Mouse (Mus musculus): ENCODE data around the gene Epb41l2.

Gene Epb41l2

DNA sequence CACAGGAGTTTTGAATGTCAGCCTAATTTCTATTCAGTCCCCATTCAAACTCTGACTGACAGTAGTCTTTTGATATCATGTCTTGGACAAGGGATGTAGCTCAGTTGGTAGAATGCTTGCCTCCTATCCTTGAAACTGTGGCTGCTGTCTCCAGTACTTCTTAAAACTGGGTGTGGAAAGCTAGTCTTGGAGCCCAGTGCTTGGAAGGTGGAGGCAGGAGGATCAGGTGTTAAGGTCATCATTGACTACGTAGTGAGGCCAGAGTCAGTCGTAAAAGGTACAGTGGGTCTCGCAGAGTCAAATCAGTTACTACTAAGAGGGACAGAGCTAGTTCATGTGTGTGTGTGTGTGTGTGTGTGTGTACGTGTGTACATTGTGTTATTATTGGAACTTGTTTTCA is 39.4 kb downstream of the Epb41l2 start:
- no peak for DNase-seq (ENCODE audit: low spot score in 2 of 2)

DNA sequence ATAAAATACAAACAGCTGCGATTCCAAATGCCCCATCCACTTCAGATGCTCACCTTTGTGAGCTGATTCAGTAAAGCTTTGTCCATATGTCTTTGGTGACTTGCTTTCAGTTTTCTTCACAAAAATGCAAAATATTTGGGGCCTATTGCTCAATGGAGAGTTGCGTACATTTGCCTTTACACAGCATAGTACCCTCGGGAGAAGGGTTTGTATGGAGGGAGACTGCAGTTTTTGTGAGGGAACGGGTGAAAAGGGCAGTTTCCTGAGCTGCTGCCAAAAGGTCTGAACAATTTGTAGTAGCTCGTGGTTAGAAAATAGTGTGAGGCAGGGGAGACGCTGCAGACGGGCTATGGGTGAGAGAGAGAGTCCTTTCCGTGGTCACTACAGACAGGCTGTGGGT is 40.5 kb downstream of the Epb41l2 start:
- DNase-seq (ENCODE audit: low spot score in 2 of 2): no peak

DNA sequence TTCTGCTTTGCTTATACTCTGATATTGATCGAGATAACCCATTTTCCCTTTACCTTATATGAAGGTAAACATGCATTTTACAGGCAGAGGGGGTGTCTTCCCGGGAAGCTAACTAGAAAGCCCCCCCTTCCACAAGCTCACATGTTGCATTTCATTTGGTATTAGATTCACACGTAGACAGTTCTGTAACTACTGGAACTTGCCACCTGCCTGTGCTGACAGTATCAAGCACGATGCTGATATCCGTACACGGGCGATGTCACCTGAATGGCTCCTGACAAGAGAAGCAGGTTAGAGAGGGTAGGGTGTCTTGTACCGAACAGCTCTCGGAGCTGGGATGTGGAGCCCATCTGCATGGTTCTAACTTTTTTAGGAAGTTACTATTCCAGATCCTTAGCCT is 41.0 kb downstream of the Epb41l2 start:
- no peak for DNase-seq (ENCODE audit: low spot score in 2 of 2)

DNA sequence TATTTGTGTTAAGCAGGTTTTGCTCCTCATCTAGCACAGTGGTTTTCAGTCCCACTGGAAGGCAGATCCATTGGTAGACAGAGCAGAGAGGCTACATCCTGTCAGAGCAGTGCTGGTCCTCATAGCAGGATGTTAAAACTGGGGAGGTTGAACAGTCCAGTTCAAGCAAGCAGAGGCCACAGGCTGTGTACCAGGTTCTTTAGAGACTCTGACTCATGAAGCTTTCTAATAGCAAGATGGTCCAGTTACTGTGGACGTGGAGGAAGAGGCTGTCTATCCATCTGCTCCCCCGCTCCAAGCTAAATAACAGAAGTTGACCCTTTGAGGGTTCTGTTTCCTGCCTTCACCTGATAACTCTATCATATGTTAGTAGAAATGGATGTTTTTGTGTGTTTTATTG is 41.8 kb downstream of the Epb41l2 start:
- DNase-seq (ENCODE audit: low spot score in 2 of 2): no peak

DNA sequence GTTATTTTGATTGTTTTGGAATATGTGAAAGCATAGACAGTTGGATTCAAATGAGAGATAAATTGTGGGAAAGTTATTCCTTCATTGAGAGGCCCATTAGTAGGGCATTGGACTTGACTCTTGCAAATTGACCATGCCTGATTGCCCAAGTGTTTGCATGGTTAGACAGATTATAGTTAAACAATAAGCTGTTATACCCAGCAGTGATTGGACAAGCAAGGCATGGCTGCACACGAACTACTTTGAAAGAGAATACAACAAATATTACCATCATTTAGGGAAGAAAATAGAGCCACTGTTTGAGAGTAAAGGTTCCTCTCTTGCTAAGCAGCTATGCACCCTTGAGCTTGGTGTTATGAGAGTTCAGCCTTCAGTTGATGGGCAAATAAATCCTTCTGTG is 43.3 kb downstream of the Epb41l2 start:
- no peak for DNase-seq (ENCODE audit: low spot score in 2 of 2)

DNA sequence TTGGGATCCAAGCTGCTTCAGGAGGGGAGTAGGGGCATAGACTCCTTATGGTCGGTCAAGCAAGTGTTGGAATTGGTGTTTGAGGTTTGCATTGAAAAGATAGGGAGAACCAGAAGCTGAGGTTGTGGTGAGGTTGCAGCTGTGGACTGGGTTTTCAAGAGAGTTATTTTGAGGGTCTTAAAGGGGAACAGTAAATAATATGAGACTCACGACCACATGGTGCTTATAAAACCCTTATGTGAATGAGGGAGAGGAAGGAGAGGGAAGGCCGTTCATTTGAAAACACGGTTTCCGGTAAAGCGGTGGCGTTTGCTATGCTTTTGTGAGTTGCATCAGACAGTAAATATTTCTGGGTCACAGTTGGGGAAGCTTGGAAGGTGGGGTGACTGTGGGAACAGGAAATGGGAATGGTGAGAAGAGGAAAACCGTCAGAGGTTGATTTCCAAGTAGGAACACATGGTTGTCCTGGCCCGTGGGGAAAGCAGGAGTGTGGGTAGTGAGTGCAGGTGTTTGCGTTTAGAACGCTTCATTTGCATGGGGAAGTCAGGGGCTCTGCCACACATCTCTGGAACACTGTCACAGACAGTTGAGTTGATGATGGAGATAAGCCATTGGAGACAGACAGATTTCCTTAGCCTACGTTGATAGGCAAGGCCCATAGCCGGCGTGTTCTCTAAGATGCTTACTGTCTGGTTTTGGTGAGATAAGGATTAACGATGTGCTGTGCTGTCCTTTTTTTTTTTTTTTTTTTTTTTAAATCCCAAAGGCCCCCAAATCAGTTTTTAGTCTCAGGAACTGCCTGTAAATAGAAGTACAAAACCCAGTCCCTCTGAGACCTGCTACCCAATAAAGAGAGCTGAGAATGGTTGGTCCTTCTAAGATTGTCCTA is 44.5 kb downstream of the Epb41l2 start:
- no peak for DNase-seq (ENCODE audit: low spot score in 2 of 2)

DNA sequence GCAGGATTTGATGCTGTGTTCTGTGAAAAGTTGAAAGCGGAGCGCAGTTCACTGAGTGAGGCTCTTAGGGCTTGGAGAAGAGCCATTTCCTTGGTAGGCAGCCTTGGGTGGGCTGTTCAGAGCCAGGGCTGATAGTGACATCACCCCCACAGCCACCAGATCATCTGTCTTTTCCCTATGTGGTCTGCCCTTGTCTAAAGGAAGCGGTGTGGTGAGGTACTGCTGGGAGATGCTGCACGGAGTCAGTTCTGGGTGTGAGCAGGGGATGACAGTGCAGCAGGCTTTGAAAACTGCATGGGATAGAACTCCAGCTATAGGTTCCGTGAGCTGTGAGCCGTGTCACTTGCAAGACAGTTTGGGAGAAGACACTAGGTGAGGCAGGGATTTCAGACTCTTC is 45.1 kb downstream of the Epb41l2 start:
- no peak for DNase-seq (ENCODE audit: low spot score in 2 of 2)

DNA sequence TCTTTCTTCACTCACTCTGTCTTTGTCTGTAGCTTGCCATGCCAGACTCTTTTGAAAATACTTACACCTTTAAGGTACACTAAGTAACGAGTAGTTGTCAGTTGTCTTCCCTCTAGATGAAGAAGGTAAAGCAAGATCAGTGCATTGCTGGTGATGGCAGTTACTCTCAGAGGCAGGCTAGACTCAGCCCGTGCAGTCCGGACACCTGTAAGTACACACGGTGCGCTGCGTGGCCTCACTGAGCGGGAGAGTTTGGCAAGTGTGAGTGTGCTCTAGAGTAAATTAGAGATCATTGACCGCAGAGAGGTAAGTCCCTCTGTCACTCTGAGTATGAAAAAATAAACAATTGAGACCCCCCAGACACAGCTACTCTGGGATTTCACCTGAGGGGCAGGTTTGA is 46.0 kb downstream of the Epb41l2 start:
- DNase-seq (ENCODE audit: low spot score in 2 of 2): no peak

DNA sequence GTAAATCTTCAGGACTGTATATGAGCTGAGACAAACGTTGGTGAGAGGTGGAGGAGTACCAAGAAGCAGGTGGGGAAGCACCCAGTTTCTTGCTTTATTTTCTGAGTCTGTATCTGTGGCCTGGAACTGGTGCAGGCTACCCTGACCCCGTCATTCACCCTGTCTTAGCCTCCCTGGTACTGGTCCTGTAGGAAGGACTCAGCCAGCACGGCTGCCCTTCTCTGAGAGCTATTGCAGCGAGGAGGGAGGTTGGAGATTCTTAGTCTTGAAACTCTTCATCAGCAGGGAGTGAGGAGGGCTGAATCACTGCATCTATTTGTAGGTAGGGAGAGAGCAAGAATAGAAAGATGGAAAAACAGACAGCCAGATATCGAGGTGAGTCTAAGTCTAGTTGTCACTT is 47.1 kb downstream of the Epb41l2 start:
- no peak for DNase-seq (ENCODE audit: low spot score in 2 of 2)

DNA sequence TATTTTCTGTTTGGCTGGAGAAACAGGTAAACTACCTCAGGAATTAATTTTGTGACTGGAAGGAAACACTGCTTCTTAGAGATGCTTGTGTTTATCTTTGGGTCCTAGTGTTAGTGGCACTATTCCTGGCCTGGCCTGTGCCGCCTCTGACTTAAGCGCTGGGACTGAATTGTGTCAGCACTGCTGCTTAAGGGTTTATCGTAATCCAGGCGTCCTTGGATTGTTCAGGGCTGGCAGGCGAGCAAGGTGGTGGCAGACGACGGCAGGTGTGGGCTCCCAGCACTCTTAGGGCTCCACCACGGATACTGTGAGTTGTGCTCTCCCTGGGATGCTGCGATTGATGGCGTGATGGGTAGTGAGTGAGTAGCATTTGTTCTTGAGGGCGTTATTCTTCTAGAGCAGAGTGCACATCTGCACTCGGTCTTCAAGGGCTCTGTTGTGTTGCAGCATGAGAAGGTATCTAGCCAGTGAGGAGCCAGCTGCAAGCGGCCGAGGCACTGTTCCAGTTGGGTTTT is 48.6 kb downstream of the Epb41l2 start:
- DNase-seq (ENCODE audit: low spot score in 2 of 2): no peak

DNA sequence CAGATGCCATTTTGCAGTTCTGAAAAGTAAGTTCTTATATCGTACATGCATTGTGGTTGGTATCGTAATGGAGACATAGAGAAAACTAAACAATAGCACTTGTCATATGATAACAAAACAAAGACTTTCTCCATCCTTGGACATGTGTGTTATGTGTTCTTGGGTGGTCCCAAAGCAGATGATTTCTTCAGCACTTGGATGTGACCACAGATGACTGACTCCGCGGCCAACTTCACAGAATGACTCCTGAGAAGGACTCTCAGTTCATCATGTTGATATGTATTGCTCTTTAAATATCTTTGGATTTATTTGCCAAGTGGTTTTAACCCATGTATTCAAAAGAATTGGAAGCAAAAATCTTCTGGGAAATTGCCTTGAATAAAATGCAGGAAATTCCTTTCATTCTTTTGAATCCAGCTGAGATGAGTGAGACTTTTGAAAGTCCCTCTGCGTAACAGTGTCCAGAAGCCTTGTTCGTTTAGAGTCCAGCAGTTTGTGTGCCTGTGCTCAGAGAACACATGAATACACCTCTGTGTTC is 52.3 kb downstream of the Epb41l2 start:
- no peak for DNase-seq (ENCODE audit: low spot score in 2 of 2)

DNA sequence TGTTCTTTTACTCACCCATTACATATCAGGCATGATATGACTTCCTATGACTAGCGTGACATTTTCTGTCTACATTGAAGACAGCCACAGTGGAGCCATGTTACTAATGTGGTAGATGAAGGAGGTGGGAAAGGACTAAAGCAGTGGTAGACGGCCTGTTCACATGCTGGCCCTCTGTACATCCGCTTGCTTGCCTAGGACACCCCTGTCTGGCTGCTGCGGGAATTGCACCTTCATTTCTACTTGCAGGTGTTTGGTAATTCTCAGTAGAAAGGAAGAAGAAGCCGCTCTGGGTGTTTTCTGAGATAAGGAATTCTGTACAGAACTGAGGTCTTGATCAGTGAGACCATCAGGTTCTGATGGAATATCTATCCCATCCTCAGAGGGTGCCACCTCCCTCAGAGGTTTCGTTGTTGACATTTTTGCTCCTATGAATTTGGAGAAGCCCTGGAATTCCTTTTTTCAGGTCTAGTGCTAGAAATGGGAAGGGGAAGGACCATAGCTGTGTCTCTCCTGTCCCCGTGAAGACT is 55.7 kb downstream of the Epb41l2 start:
- peak in 1 of 2 experiments; percentile 38 for DNase-seq (ENCODE audit: low spot score in 2 of 2)

DNA sequence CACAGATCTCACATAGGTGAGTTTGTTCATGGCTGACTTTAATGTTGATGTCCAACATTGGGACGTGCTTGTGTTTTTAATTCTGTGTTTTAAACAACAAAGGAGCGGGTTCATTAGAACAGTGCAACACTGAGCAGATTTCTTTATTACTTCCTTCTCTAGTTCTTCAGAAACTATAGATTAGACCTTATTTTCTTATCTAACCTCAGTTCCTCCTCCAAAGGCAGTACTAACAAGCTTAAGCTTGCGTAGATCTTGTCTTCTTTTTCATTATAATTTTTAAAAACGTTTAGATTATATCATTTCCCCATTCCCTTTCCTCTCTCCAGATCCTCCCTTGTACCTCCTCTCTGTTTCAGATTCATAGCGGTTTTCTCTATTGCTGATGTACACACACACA is 57.1 kb downstream of the Epb41l2 start:
- DNase-seq (ENCODE audit: low spot score in 2 of 2): no peak

DNA sequence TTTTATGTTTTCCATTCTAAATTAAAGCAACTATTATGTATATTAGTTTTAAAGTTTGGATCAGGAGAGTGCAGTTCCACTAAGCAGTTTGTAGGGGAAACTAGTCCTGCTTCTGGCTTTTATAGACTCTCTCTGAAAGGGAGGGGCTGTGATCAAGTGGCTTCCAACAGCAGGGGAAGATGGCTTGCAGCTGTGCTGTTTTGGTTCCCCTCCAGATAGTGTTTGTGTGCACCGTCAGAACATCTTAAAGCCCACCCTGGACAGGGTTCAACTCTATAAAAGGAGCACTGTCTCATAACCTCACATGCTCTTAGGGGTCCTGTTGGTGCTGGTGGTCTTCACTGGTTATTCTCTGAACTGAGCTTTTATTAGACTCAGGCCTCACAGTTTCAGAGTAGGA is 66.5 kb downstream of the Epb41l2 start:
- no peak for DNase-seq (ENCODE audit: low spot score in 2 of 2)

DNA sequence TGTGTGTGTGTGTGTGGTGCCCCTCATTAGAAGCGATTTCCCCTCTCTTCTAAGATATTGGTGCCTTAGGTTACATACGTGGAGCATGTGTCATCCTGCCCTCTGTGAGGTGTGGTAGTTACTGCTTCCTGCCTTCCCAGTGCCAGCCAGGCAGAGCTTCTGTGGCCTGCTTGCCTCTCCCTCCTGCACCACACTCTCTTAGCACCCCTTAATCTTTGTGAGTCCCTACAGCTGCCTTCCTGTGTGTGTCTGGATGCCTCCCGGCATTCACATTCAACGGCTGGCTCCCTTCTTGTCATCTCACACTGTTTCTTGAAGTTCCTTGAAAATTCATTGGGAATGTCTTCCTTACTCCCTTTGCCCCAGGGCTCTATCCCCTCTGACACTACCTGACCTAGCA is 67.2 kb downstream of the Epb41l2 start:
- DNase-seq (ENCODE audit: low spot score in 2 of 2): no peak

DNA sequence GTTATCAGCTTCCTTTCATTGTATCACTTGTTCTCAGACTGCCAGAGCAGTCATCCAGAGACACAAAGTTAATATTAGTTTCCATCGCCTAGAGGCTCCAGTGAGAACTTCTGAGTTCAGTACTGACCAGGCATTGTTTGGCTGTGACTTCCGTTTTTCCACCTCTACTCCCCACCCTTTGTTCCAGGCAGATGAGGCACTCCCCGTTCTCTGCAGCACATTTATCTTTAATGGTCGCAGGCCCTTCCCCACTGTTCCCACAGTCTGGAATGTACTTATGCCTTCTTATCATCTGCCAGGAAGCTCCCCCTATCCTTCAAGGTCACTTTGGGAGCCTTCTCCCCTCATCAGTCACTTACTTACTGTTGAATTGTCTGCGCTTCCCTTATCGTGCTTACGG is 67.9 kb downstream of the Epb41l2 start:
- DNase-seq (ENCODE audit: low spot score in 2 of 2): no peak

DNA sequence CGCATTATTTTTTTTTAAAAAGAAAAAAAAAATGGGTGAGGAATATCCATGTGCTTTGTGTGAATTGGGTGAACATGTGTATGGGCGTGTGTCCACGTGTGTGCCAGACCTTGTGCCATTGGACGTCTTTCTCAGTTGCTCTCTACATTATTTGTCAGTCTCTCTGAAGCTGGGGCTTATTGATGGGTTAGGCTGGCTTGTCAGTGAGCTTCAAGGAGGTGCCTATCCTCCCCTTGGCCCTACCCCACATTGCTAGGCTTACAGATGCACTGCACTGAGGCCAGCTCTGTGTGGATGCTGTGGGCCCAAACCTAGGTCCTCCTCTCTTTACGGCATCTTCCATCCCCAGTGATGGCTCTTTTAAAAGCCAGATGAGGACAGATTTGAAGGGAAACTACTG is 69.1 kb downstream of the Epb41l2 start:
- no peak for DNase-seq (ENCODE audit: low spot score in 2 of 2)

DNA sequence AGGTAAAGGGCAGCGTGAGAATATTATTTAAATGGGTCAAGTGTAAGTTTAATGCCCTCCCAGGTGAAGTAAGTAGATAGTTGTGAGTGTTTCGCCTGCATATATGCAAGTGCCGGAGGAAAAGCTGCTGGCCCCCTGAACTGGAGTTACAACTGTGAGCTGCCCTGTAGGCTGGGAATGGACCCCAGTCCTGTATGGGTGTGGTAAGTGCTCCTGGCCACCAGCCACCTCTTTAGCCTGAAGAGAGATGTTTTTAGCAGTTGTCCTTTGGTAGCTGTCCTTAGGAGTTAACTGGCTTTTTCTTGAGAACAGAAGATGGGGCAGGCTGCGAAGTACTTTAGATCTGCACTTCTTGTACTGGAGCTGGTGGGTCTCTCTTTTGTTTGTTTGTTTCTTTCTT is 69.7 kb downstream of the Epb41l2 start:
- no peak for DNase-seq (ENCODE audit: low spot score in 2 of 2)

DNA sequence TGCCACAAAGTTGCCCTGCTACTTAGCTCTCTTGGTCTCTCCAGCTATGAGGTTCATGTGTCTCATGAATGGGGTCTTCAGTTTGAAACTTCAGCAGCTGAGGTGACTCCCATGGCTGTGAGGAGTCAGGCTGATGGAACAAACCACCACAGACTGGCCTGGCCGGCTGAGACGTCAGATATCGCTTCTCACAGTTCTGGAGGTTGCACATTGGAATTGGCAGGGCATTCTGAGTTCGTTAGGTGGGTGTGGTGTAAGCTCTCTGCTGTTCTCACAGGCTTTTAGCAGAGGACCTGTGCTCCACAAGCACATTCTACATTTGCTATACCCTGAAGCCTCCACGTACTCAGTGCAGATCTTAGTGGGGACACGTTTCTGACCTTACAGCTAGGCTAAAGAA is 71.3 kb downstream of the Epb41l2 start:
- no peak for DNase-seq (ENCODE audit: low spot score in 2 of 2)

DNA sequence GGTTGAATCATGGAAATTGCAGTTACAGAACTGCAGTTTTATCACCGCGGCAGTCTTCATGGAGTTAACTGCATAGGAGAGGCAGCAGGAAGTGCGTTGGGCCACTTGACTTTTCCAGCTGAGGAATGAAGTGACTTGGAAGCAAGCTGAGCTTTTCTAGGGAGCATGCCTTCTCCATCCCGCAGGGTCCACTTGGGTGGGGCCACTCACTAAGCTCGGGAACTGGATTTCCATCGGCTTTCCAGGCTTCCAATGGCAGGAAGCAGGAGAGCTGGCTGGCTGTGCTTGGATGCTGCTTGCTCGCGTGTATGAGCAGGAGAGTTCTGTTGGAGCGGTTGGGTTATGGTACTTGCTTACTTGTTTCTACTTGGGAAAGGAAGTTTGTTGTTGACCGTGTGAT is 72.8 kb downstream of the Epb41l2 start:
- DNase-seq (ENCODE audit: low spot score in 2 of 2): no peak

DNA sequence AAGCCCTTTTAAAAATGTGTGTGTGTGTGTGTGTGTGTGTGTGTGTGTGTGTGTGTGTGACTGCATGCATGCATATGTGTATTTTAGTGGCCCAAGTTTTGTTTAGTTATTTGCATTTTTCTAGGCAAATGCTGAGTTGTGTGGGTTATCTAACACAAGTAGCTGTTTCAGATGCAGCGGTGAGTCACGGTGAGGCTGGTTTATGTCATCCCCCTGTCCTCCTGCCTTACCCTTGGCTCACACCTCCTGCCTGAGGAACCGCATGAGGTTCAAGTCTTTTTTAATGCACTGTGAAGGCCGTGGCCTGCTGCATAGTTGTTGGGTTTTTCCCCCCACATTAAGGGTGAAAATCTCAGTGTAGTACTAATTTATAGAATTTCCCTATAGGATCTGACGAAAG is 73.3 kb downstream of the Epb41l2 start:
- no peak for DNase-seq (ENCODE audit: low spot score in 2 of 2)

DNA sequence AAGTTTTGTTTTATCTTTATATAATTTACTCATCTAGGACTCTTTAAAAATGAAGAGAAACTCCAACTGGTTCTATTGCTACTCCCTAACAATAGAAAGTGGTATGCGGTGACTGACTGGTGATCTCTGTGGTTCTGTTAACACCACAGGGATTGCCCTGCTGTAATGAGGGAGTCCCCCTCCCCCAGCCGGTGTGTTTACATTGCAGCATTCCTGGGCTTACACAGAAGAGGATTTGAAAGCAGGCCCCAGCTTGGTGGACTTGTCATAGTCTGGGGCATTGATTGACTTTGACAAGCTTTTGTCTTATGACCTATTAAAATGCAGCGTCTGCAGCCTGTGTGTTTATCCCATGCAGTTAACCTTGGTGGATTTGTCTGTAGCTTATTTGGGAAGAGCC is 73.9 kb downstream of the Epb41l2 start:
- no peak for DNase-seq (ENCODE audit: low spot score in 2 of 2)

DNA sequence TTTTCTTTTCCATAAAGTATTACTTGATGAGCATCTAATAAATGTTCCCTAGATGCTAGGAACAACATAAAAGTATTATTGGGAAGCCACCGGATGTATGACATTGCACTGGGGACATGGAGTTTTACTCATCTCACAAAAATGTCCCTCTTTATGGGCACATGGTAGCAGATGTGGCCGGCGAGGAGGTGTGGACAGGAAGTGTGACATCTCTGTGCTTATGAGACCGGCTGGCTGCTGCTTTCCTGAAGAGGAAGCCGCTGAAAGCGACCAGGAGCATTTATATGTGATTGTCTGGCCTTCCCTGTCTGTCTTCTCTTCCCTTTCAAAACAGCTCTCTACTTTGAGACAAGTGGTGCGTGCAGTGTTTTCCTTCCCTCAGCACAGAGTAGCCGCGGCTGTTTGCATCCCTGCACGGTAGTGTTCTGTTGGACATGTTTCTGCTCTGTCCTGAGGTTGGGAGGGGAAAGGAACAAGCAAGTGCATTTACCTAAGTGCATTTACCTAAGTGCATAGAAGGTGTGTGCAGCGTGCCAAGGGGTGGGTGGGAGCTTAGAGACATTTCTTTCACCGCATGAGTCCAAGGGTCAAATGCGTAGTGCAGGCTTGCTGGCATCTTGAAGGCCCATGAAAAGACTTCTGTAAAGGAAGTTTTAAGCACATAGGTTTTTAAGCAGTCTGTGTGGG is 74.9 kb downstream of the Epb41l2 start:
- no peak for DNase-seq (ENCODE audit: low spot score in 2 of 2)

Measured in spleen, postnatal 14 days (tissue).